Mouse (Mus musculus) kidney, postnatal 10 days (tissue): ENCODE results near the gene Cubn.

ENCODE experiments used
- DNase-seq: peaks from one replicate; pipeline ENCODE4 v3.0.0; 2021; ENCODE audit warnings: mixed read lengths

Gene Cubn

GRCm38 (mm10) chr2:13233254-13233835 lies 258.3 kb downstream of the Cubn start:
- peak; percentile 19 for DNase-seq

DNA sequence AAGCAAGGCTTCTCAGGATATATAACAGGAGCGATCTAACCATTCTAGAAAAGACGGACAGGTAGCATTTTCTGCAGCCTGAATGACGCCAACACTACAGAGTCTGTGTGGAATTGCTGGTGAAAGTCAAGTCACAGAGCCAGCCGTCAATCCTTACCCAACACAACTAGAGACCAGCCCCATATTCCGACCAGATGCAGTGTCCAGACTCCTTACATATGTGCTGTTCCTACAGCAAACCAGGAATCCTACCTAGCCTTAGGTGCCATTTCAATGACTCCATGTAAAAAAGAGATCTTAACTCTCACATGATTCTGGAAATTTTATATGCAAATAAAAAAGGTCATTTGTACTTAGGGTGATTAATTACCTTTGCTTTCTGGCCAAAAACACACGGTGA lies 259.3 kb downstream of the Cubn start:
- no peak for DNase-seq

- no peak for DNase-seq
Measured at GRCm38 (mm10) chr2:13229686-13230085, 261.9 kb downstream of the Cubn start.
